17 mouse cellular contexts compared by ENCODE assay signal in the genomic region with DNA sequence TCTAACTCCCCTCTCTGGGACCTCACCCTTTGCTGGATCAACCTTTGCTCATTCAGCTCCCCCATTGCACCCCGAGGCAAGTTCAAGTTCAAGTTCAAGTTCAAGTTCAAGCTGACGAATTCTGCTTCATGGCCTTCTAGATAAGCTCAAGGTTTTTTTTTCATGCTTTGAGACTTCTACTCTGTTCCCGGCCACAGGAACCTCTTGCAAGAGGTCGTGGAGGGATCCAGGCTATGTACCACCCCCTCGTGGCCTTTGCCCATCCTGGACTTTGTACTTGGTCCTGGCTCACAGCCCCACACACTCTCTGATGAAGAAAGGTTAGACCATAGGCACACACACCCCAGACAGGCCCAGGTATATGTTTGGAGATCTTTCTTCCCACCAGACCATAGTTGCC. TPM values are rescaled to one million over a fixed set of nuclear protein-coding genes. Genes with fewer than 3 reads are reported as not detected.
DNase-seq lines count a peak whose midpoint lies in the region; ATAC-seq and TF ChIP-seq lines count a peak whose summit lies in the region.
"Had no signal": no experiment of that assay in that cellular context is flagged by ENCODE, and none has a peak within 500 bp of the region (broad histone marks: within the 10 kb centered on the region; RNA-seq: fewer than 3 reads in every experiment).

No protein-coding gene starts in this region.

- no peaks in the 10 kb centered on the region for H3K27me3 ChIP-seq in kidney, embryonic 16.5 days (ENCODE audit: insufficient read depth, low read length)
- 0 out of 2 replicates have a peak, but pooled peaks cover 5% of the 10 kb centered on the region for H3K27me3 ChIP-seq in intestine, postnatal 0 days (replicated peaks; ENCODE audit: control insufficient read depth, insufficient read depth, low read length)
- no peaks in the 10 kb centered on the region for H3K27me3 ChIP-seq in liver, embryonic 16.5 days (ENCODE audit: control insufficient read depth, insufficient read depth, low read depth, low read length)
- H3K27me3 ChIP-seq in stomach, postnatal 0 days (ENCODE audit: control insufficient read depth, insufficient read depth, low read length), result no peaks in the 10 kb centered on the region; the same call in 1 of the 2 replicates
- H3K27me3 ChIP-seq: hindbrain, embryonic 13.5 days; limb, embryonic 12.5 days; neural tube, embryonic 15.5 days had no signal

- H3K9me3 ChIP-seq in kidney, embryonic 16.5 days (ENCODE audit: low read length), result no peaks in the 10 kb centered on the region
- H3K9me3 ChIP-seq in intestine, postnatal 0 days (ENCODE audit: control insufficient read depth), result no peaks in the 10 kb centered on the region
- H3K9me3 ChIP-seq in liver, embryonic 16.5 days (replicated peaks; ENCODE audit: control insufficient read depth, low read length), result no peaks in the 10 kb centered on the region
- H3K9me3 ChIP-seq in stomach, postnatal 0 days (ENCODE audit: control insufficient read depth, low read length), result no peaks in the 10 kb centered on the region
- H3K9me3 ChIP-seq: hindbrain, embryonic 13.5 days; limb, embryonic 12.5 days; lung, embryonic 15.5 days; midbrain, embryonic 12.5 days; neural tube, embryonic 15.5 days had no signal

- H3K4me1 ChIP-seq in kidney, embryonic 16.5 days (ENCODE audit: insufficient read depth, low read length), result peaks cover 9% of the 10 kb centered on the region
- no peaks in the 10 kb centered on the region for H3K4me1 ChIP-seq in intestine, postnatal 0 days (replicated peaks; ENCODE audit: control insufficient read depth, insufficient read depth, low read length)
- no peaks in the 10 kb centered on the region; the same call in 1 of the 2 replicates for H3K4me1 ChIP-seq in liver, embryonic 16.5 days (ENCODE audit: control insufficient read depth, low read depth, low read length)
- H3K4me1 ChIP-seq in stomach, postnatal 0 days (replicated peaks; ENCODE audit: control insufficient read depth, insufficient read depth), result no peaks in the 10 kb centered on the region

- H3K27ac ChIP-seq in kidney, embryonic 16.5 days (ENCODE audit: low read length), result no peak overlapping the region
- H3K27ac ChIP-seq in intestine, postnatal 0 days (ENCODE audit: low read depth, low read length), result no peak overlapping the region
- no peak overlapping the region for H3K27ac ChIP-seq in liver, embryonic 16.5 days (ENCODE audit: low read length)
- no peak overlapping the region for H3K27ac ChIP-seq in stomach, postnatal 0 days (replicated peaks)
- H3K27ac ChIP-seq: hindbrain, embryonic 13.5 days; limb, embryonic 12.5 days; lung, embryonic 15.5 days; midbrain, embryonic 12.5 days; neural tube, embryonic 15.5 days had no signal

- no peak overlapping the region for H3K9ac ChIP-seq in kidney, embryonic 16.5 days (replicated peaks; ENCODE audit: low read length)
- H3K9ac ChIP-seq in intestine, postnatal 0 days (ENCODE audit: low read depth, low read length), result no peak overlapping the region
- H3K9ac ChIP-seq in liver, embryonic 16.5 days (ENCODE audit: low read depth, low read length), result no peak overlapping the region
- H3K9ac ChIP-seq in stomach, postnatal 0 days (ENCODE audit: low read length), result no peak overlapping the region
- H3K9ac ChIP-seq: hindbrain, embryonic 13.5 days; limb, embryonic 12.5 days; lung, embryonic 15.5 days; midbrain, embryonic 12.5 days; neural tube, embryonic 15.5 days had no signal

- no peak for TF ChIP-seq EP300 in stomach, postnatal 0 days (optimal IDR thresholded peaks at IDR 0.05)

- 73% methylated on average over 5 of the region's 5 CpGs for WGBS in kidney, embryonic 16.5 days
- 35% methylated on average over 5 of the region's 5 CpGs for WGBS in intestine, postnatal 0 days
- WGBS in liver, embryonic 16.5 days (ENCODE audit: insufficient replicate concordance), result 39% methylated on average over 5 of the region's 5 CpGs
- 67% methylated on average over 5 of the region's 5 CpGs for WGBS in stomach, postnatal 0 days

- no peak overlapping the region for H3K4me3 ChIP-seq in kidney, embryonic 16.5 days (ENCODE audit: low read length)
- no peak overlapping the region for H3K4me3 ChIP-seq in intestine, postnatal 0 days (ENCODE audit: low read depth, low read length)
- H3K4me3 ChIP-seq in liver, embryonic 16.5 days (ENCODE audit: low read depth, low read length), result no peak overlapping the region
- H3K4me3 ChIP-seq in stomach, postnatal 0 days (ENCODE audit: low read depth, low read length), result no peak overlapping the region
- H3K4me3 ChIP-seq: hindbrain, embryonic 13.5 days; limb, embryonic 12.5 days; lung, embryonic 15.5 days; midbrain, embryonic 12.5 days; myocyte; neural tube, embryonic 15.5 days had no signal

- ATAC-seq in kidney, embryonic 16.5 days (ENCODE audit: low FRiP score, low TSS enrichment), result no peak
- ATAC-seq in intestine, postnatal 0 days, result peak; percentile 41; the same call in 1 of the 2 replicates
- ATAC-seq in liver, embryonic 16.5 days (ENCODE audit: low read depth), result peak; percentile 69
- no peak for ATAC-seq in stomach, postnatal 0 days (ENCODE audit: low FRiP score, low TSS enrichment)
- ATAC-seq: forebrain, embryonic 14.5 days had no signal

- H3K36me3 ChIP-seq in kidney, embryonic 16.5 days (ENCODE audit: insufficient read depth, low read length), result no peaks in the 10 kb centered on the region
- H3K36me3 ChIP-seq in intestine, postnatal 0 days (ENCODE audit: control insufficient read depth, insufficient read depth), result no peaks in the 10 kb centered on the region
- no peaks in the 10 kb centered on the region for H3K36me3 ChIP-seq in liver, embryonic 16.5 days (ENCODE audit: control insufficient read depth, insufficient read depth)
- H3K36me3 ChIP-seq in stomach, postnatal 0 days (ENCODE audit: control insufficient read depth, insufficient read depth, low read length), result no peaks in the 10 kb centered on the region
- H3K36me3 ChIP-seq: hindbrain, embryonic 13.5 days; limb, embryonic 12.5 days; lung, embryonic 15.5 days; midbrain, embryonic 12.5 days; neural tube, embryonic 15.5 days had no signal

- TF ChIP-seq CTCF in intestine, postnatal 0 days (IDR thresholded peaks at IDR 0.05; ENCODE audit: low read depth), result no peak
- no peak for TF ChIP-seq CTCF in stomach, postnatal 0 days (IDR thresholded peaks at IDR 0.05; ENCODE audit: low read depth)

- no peak overlapping the region for H3K4me2 ChIP-seq in kidney, embryonic 16.5 days (replicated peaks; ENCODE audit: low read depth, low read length)
- H3K4me2 ChIP-seq in intestine, postnatal 0 days (replicated peaks; ENCODE audit: low read depth), result no peak overlapping the region
- no peak overlapping the region for H3K4me2 ChIP-seq in liver, embryonic 16.5 days (ENCODE audit: low read depth, low read length)
- H3K4me2 ChIP-seq in stomach, postnatal 0 days (replicated peaks; ENCODE audit: low read depth), result no peak overlapping the region
- H3K4me2 ChIP-seq: hindbrain, embryonic 13.5 days; limb, embryonic 12.5 days; lung, embryonic 15.5 days; midbrain, embryonic 12.5 days; neural tube, embryonic 15.5 days had no signal

- DNase-seq in kidney, adult 18-20 months, result peak; percentile 65
- peak; percentile 34 to 35 for DNase-seq in adrenal gland, postnatal 36 days
- DNase-seq in MN1 (ENCODE audit: low spot score), result no peak
- no peak for DNase-seq in stomach, postnatal 0 days (ENCODE audit: low spot score)
- DNase-seq: cerebellum, adult 8-10 months; gastrocnemius, postnatal 36 days; heart, postnatal 10 days had no signal

RNA-seq across cellular contexts. Expression of gene Nnat, which starts 50.7 kb away (rescaled TPM):
- 227 and 246 TPM in 2 replicates for polyA plus RNA-seq in kidney, embryonic 16.5 days (2015; fragmentation: Nextera tagmentation; extraction: Ambion mirVana)
- total RNA-seq in adrenal gland, postnatal 36 days (2021), result 10 to 100 TPM; 50.0 to 97.9 TPM
- 98.2 and 111 TPM in 2 replicates for polyA plus RNA-seq in intestine, postnatal 0 days (2015; fragmentation: Nextera tagmentation; extraction: Ambion mirVana)
- polyA plus RNA-seq in liver, embryonic 16.5 days (2015; fragmentation: Nextera tagmentation; extraction: Ambion mirVana), result 12.3 and 14.3 TPM in 2 replicates
- 137 and 150 TPM in 2 replicates for polyA plus RNA-seq in stomach, postnatal 0 days (2015; fragmentation: Nextera tagmentation; extraction: Ambion mirVana)

Comparison
In these comparisons a context has a peak if more than half of its experiments do, and no peak if none do; other contexts are left out.
1. DNase-seq: peak in kidney, adult 18-20 months (single experiment) and adrenal gland, postnatal 36 days (2 of 2); none in MN1 (single experiment) and stomach, postnatal 0 days (single experiment).
2. ATAC-seq: peak in intestine, postnatal 0 days (single experiment) and liver, embryonic 16.5 days (single experiment); none in kidney, embryonic 16.5 days (single experiment) and stomach, postnatal 0 days (single experiment).